Mouse (Mus musculus) B cell, adult 62 days (primary cell): ENCODE measurements around the gene Lctl. TPM values are rescaled to one million over a fixed set of nuclear protein-coding genes. Genes with fewer than 3 reads are reported as not detected.

ENCODE experiments used
- total RNA-seq: library from RNA; stranded (reverse); gene quantifications from 4 replicates; pipeline ENCODE4 v1.2.4, GENCODE M21; 2023

Lctl gene
- total RNA-seq: not detected in 4 replicates

DNA sequence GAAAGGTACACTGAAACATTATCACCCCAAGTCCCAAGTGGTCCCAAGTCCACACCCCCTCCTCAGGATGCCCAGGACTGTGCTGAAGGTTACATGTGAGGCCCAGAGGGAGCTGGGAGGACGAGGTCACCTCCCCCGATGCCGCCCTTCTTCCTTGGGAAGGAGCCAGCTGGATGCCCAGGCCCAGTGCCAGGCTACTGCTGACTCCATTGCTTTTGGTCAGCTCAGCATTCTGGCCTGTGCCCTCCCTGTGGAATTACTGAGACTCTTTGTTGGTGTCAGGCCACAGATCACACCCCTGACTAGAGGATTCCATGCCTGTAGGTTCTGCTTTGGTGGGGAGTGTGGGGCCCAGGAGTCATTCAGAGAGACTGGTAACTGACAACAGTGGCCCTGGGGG, at the start of gene Lctl:
Gene Lctl (plus strand): TSS at position 272 of the 400 bp plus-strand sequence.

DNA sequence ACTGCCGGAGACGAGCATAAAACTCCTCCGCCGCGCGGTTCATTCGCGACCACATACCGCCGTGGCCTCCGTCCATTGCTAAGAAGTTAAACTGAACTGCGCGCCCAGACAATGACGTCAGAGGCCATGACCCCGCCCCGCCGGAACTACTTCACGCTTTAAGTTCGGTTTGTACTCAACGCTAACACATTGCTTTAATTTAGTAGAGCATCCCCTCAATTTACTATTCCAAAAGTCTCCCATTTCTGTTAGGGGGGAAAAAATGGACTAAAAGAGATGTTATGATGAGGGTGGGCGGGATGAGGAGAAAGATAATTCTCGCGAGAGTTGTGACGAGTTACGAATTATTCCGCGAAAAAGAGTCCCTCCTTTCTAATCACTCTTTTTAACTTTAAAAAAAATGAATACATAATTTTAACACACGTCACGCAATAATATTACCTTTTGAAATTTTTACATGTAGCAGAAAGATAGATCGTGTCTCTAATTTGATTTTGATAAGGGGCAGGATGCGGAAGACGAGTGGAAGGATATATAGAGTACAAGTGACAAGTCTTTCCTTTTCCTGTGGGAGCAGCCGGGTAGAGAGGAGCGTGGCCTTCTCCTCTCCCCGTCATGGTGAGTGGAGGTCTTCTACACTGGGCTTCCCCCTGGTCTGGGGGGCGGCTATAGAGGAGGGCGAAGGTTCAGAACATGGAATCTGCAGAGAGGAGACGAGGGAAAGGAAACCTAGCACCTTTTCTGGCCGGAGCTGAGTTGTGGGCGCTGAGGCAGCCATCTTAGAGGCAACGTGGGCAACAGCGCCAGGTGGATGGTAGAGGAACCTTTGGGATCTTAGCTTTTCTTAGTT, 56.1 kb downstream of the Lctl start, which contains the start of the genes Zwilch and Rpl4:
Gene Zwilch (minus strand): TSS at position 289 of the 850 bp plus-strand sequence.
Gene Rpl4 (plus strand): TSS at position 560 of the 850 bp plus-strand sequence.

DNA sequence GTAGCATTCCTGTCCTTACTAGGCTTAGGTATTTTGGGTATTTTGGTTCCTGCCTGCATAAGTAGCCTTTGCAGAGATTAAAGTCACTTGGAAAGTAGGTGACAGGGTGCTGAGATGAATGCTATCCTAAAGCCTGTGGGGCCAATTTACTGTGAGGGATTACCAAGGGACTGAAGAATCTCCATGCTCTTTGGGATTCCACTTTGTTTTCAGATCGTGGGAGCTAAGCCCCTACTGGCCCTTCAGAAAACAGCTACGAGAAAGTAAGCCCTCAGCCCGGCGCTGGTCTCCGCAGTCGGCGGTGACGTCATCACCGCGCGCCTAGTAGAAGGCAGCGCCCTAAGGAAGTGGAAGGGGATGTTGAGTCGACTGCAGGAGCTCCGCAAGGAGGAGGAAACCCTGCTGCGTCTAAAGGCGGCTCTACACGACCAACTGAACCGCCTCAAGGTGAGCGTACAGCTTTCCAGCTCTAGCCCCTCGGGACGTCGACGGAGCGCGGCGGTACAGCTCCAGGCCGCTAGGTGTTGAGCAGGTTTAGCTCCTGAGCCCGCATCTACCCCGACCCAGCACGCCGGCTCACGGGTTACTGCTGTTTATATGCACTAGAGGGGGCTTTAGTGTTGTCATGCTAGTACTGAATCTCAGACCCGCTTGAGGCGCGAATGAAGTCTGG, 62.2 kb downstream of the Lctl start, which contains the start of gene Snapc5:
Gene Snapc5 (plus strand): TSS at position 301 of the 673 bp plus-strand sequence.

Other genes starting within 250 kb of the Lctl start
- gene Smad6, start 95.1 kb upstream of the Lctl start, total RNA-seq: 0.19 TPM in 1 of 4 replicates, not detected in the others
- gene Zwilch, start 56.0 kb downstream of the Lctl start, total RNA-seq: 3.9 to 7.5 TPM (median 5.3 TPM) in 4 replicates
- gene Rpl4, start 56.2 kb downstream of the Lctl start, total RNA-seq: 1,803 to 1,818 TPM (median 1,809 TPM) in 4 replicates
- gene Snapc5, start 62.1 kb downstream of the Lctl start, total RNA-seq: 19.4 to 22.4 TPM (median 20.7 TPM) in 4 replicates
- gene Uchl4, start 118.1 kb downstream of the Lctl start, total RNA-seq: 2.0 to 3.7 TPM (median 2.4 TPM) in 4 replicates
- 142 to 150 TPM (median 148 TPM) in 4 replicates for gene Map2k1, start 136.5 kb downstream of the Lctl start, total RNA-seq
- 25.6 to 28.5 TPM (median 27.9 TPM) in 4 replicates for gene Tipin, start 164.4 kb downstream of the Lctl start, total RNA-seq
- gene Dis3l, start 224.1 kb downstream of the Lctl start, total RNA-seq: 22.3 to 23.7 TPM (median 23.4 TPM) in 4 replicates